Mouse (Mus musculus) embryonic facial prominence, embryonic 11.5 days (tissue): Measurements from ENCODE around the gene Castor1. TPM values are rescaled to one million over a fixed set of nuclear protein-coding genes. Genes with fewer than 3 reads are reported as not detected.

Source experiments
- ATAC-seq: fragments of 200-750 bp; cut with Nextera tagmentation; replicated peaks from 2 replicates; pipeline ENCODE4 v1.8.0; 2017; ENCODE audit warnings: low read depth; ENCODE audit not compliant: insufficient number of reproducible peaks, low FRiP score, low TSS enrichment
- DNase-seq: peaks from one replicate; pipeline ENCODE4 v3.0.0-alpha.2; 2015; ENCODE audit warnings: low spot score
- H3K27ac ChIP-seq: fragments of 300-500 bp; sonication (generic); replicated peaks from 2 replicates; pipeline ENCODE4 v1.5.1; 2014; ENCODE audit warnings: mild to moderate bottlenecking, low read depth, low read length, control low read depth
- H3K27me3 ChIP-seq: fragments of 300-500 bp; sonication (generic); 2 replicates; pipeline ENCODE4 v1.6.1; 2014; ENCODE audit warnings: mild to moderate bottlenecking, low read length, moderate library complexity, mixed read lengths; ENCODE audit not compliant: control insufficient read depth, insufficient read depth
- H3K36me3 ChIP-seq: fragments of 300-500 bp; sonication (generic); replicated peaks from 2 replicates; pipeline ENCODE4 v1.6.1; 2014; ENCODE audit warnings: low read depth, mild to moderate bottlenecking, low read length, moderate library complexity, mixed read lengths; ENCODE audit not compliant: control insufficient read depth, insufficient read depth
- H3K4me1 ChIP-seq: fragments of 300-500 bp; sonication (generic); 2 replicates; pipeline ENCODE4 v1.6.1; 2014; ENCODE audit warnings: low read length, mixed read lengths; ENCODE audit not compliant: control insufficient read depth, insufficient read depth
- H3K4me2 ChIP-seq: fragments of 300-500 bp; sonication (generic); 2 replicates; pipeline ENCODE4 v1.6.1; 2014; ENCODE audit warnings: low read depth, mild to moderate bottlenecking, control low read depth, low read length, moderate library complexity
- H3K4me3 ChIP-seq: fragments of 300-500 bp; sonication (generic); 2 replicates; pipeline ENCODE4 v1.5.1; 2014; ENCODE audit warnings: low read depth, low read length, control low read depth
- H3K9ac ChIP-seq: fragments of 300-500 bp; sonication (generic); replicated peaks from 2 replicates; pipeline ENCODE4 v1.6.1; 2014; ENCODE audit warnings: mild to moderate bottlenecking, control low read depth, low read length
- H3K9me3 ChIP-seq: fragments of 300-500 bp; sonication (generic); replicated peaks from 2 replicates; pipeline ENCODE4 v1.6.1; 2016; ENCODE audit warnings: mild to moderate bottlenecking, low read length, inconsistent platforms, mixed read lengths; ENCODE audit not compliant: control insufficient read depth
- WGBS: fragments of 180-500 bp; shearing (Covaris S2); extraction: QIAGEN DNeasy Blood & Tissue Kit; methylation state at CpG from one replicate; pipeline ENCODE4 v1.1.7; 2014; 5-methylcytosine and 5-hydroxymethylcytosine counted together
- polyA plus RNA-seq: library from polyadenylated mRNA; unstranded; fragments of >200 nt; fragmentation: Nextera tagmentation; extraction: Ambion mirVana; gene quantifications from 2 replicates; pipeline ENCODE4 v1.2.1, GENCODE M21; 2014

Castor1 gene
- polyA plus RNA-seq, 1 experiment from 2014 or later = 2.3 TPM

- H3K9ac ChIP-seq = no peak overlapping the region
- no peaks in the 10 kb centered on the region for H3K27me3 ChIP-seq
- ATAC-seq = no peak
- H3K36me3 ChIP-seq = no peaks in the 10 kb centered on the region
- DNase-seq = no peak
- H3K27ac ChIP-seq = no peak overlapping the region
- 87% methylated on average over 23 of the region's 23 CpGs for WGBS
- no peak overlapping the region for H3K4me3 ChIP-seq
- no peak overlapping the region for H3K4me2 ChIP-seq
- H3K9me3 ChIP-seq = no peaks in the 10 kb centered on the region
- no peaks in the 10 kb centered on the region for H3K4me1 ChIP-seq
Measured at GRCm38 (mm10) chr11:4239691-4240090, 21.7 kb downstream of the Castor1 start.

GRCm38 (mm10) chr11:4240151-4240550 lies 22.1 kb downstream of the Castor1 start:
- ATAC-seq (no peak), DNase-seq (no peak)
- H3K27me3 ChIP-seq = no peaks in the 10 kb centered on the region
- H3K36me3 ChIP-seq = no peaks in the 10 kb centered on the region
- no peak overlapping the region for H3K27ac ChIP-seq
- H3K9ac ChIP-seq = no peak overlapping the region
- H3K4me3 ChIP-seq = no peak overlapping the region
- H3K9me3 ChIP-seq = no peaks in the 10 kb centered on the region
- H3K4me1 ChIP-seq = no peaks in the 10 kb centered on the region
- WGBS = 69% methylated on average over 7 of the region's 7 CpGs
- no peak overlapping the region for H3K4me2 ChIP-seq

GRCm38 (mm10) chr11:4241180-4241579 lies 23.2 kb downstream of the Castor1 start:
- WGBS = 88% methylated on average over 4 of the region's 4 CpGs
- DNase-seq = no peak
- Histone ChIP-seq H3K9me3 (no peaks in the 10 kb centered on the region), H3K9ac (no peak overlapping the region), H3K4me3 (no peak overlapping the region), H3K27me3 (no peaks in the 10 kb centered on the region), H3K27ac (no peak overlapping the region), H3K36me3 (no peaks in the 10 kb centered on the region), H3K4me2 (no peak overlapping the region), H3K4me1 (no peaks in the 10 kb centered on the region)
- no peak for ATAC-seq

GRCm38 (mm10) chr11:4246126-4246525 lies 28.1 kb downstream of the Castor1 start:
- no peak overlapping the region for H3K27ac ChIP-seq
- no peaks in the 10 kb centered on the region; the same call in 1 of the 2 replicates for H3K4me1 ChIP-seq
- no peak for ATAC-seq
- H3K27me3 ChIP-seq = no peaks in the 10 kb centered on the region
- DNase-seq = peak; percentile 41
- no peak overlapping the region for H3K4me3 ChIP-seq
- H3K4me2 ChIP-seq = no peak overlapping the region
- H3K9me3 ChIP-seq = no peaks in the 10 kb centered on the region
- no peak overlapping the region for H3K9ac ChIP-seq
- no peaks in the 10 kb centered on the region for H3K36me3 ChIP-seq
- 54% methylated on average over 6 of the region's 6 CpGs for WGBS

GRCm38 (mm10) chr11:4246623-4247022 lies 28.6 kb downstream of the Castor1 start:
- no peaks in the 10 kb centered on the region for H3K9me3 ChIP-seq
- 60% methylated on average over 4 of the region's 4 CpGs for WGBS
- H3K4me3 ChIP-seq = no peak overlapping the region
- H3K4me2 ChIP-seq = no peak overlapping the region
- DNase-seq (no peak), ATAC-seq (no peak)
- no peaks in the 10 kb centered on the region for H3K36me3 ChIP-seq
- no peak overlapping the region for H3K27ac ChIP-seq
- H3K27me3 ChIP-seq = no peaks in the 10 kb centered on the region
- H3K9ac ChIP-seq = no peak overlapping the region
- no peaks in the 10 kb centered on the region; the same call in 1 of the 2 replicates for H3K4me1 ChIP-seq

GRCm38 (mm10) chr11:4247201-4247959 lies 29.4 kb downstream of the Castor1 start:
- H3K27ac ChIP-seq = no peak overlapping the region
- H3K27me3 ChIP-seq = no peaks in the 10 kb centered on the region
- H3K9ac ChIP-seq = no peak overlapping the region
- no peak for DNase-seq
- WGBS = 68% methylated on average over 14 of the region's 14 CpGs
- H3K36me3 ChIP-seq = no peaks in the 10 kb centered on the region
- H3K4me2 ChIP-seq = no peak overlapping the region
- no peaks in the 10 kb centered on the region; the same call in 1 of the 2 replicates for H3K4me1 ChIP-seq
- no peak overlapping the region for H3K4me3 ChIP-seq
- ATAC-seq = no peak
- H3K9me3 ChIP-seq = no peaks in the 10 kb centered on the region

- Histone ChIP-seq H3K4me3 (no peak overlapping the region), H3K9me3 (no peaks in the 10 kb centered on the region), H3K36me3 (no peaks in the 10 kb centered on the region), H3K4me1 (no peaks in the 10 kb centered on the region; the same call in 1 of the 2 replicates), H3K4me2 (no peak overlapping the region), H3K27ac (no peak overlapping the region), H3K9ac (no peak overlapping the region), H3K27me3 (no peaks in the 10 kb centered on the region)
- WGBS = 94% methylated on average over 3 of the region's 3 CpGs
- DNase-seq (no peak), ATAC-seq (no peak)
Measured at GRCm38 (mm10) chr11:4249151-4249550, 31.1 kb downstream of the Castor1 start.

GRCm38 (mm10) chr11:4250290-4250689 lies 32.3 kb downstream of the Castor1 start:
- H3K9me3 ChIP-seq = no peaks in the 10 kb centered on the region
- no peak for DNase-seq

More at GRCm38 (mm10) chr11:4250290-4250689, 32.3 kb downstream of the Castor1 start:
- Histone ChIP-seq H3K36me3 (no peaks in the 10 kb centered on the region), H3K4me1 (no peaks in the 10 kb centered on the region; the same call in 1 of the 2 replicates), H3K4me3 (no peak overlapping the region), H3K27me3 (no peaks in the 10 kb centered on the region), H3K4me2 (no peak overlapping the region), H3K27ac (no peak overlapping the region), H3K9ac (no peak overlapping the region)
- 62% methylated on average over 7 of the region's 7 CpGs for WGBS
- no peak for ATAC-seq
